Mouse (Mus musculus): ENCODE data around the gene Il31.

DNA sequence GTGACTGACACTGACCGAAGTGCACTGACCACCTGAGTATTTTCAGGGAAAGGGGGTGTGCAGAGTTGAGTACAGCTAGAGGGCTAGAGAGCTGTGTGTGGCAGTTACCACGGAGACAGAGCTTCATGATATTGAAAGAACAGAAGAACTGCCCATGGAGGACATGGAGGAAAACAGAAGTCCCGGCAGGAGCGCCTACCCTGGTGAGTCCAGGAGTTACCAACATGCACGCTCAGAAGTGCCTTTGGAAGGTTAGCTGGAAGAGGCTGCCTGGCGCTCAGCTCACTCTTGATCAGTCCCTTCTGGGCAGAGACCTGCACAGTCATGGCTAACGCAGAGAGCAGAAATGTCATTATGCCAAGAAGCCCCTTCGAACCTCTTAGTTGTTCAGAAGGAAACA lies 40.8 kb upstream of the Il31 start:
- TF ChIP-seq CTCF (IDR thresholded peaks at IDR 0.05; ENCODE audit: low read depth), result no peak
- TF ChIP-seq EP300 (optimal IDR thresholded peaks at IDR 0.05), result no peak
